Mouse (Mus musculus) lung, postnatal 0 days (tissue): ENCODE measurements around the gene Fnip1.

Experiments
- CTCF ChIP-seq: IDR thresholded peaks from 2 replicates; pipeline ENCODE4 v1.5.1; 2016; ENCODE audit warnings: antibody characterized with exemption, mild to moderate bottlenecking
- EP300 ChIP-seq: IDR thresholded peaks from 2 replicates; pipeline ENCODE4 v1.6.1; 2016; ENCODE audit warnings: antibody characterized with exemption, mild to moderate bottlenecking, control low read depth

GRCm38 (mm10) chr11:54513584-54513983, 75.6 kb downstream of the Fnip1 start:
- no peak for TF ChIP-seq EP300
- TF ChIP-seq CTCF: no peak
